Mouse (Mus musculus) spleen, postnatal 4 days (tissue): ENCODE results near the gene Dlgap3.

Source experiments
- DNase-seq, 2 experiments: peaks; one replicate each; pipeline ENCODE4 v3.0.0; 2022; ENCODE audit warnings: low spot score in 2 of 2

Dlgap3 gene

GRCm38 (mm10) chr4:127174075-127174899 lies 5.3 kb downstream of the Dlgap3 start:
- no peak for DNase-seq

GRCm38 (mm10) chr4:127174900-127175278 lies 5.9 kb downstream of the Dlgap3 start:
- DNase-seq: no peak

GRCm38 (mm10) chr4:127177961-127178360 lies 9.0 kb downstream of the Dlgap3 start:
- DNase-seq: no peak

DNA sequence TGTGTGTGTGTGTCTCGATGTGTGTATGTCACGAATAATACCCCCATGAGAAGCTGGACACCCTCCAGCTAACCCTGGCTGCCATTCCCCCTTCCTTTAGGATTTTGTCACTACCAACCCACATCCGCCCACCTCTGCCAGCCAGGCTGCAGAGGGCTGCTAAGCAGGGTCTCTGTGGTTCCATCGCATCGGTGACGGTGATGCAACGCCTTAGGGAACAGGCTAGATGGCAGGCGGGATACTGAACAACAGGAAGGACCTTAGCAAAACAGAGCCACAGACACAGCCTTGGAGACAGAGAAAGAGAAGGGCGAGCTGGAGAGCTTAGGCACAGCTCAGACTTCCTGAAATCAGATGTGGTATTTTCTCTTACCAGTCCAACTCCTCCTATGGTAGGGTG lies 9.7 kb downstream of the Dlgap3 start:
- no peak for DNase-seq

GRCm38 (mm10) chr4:127179469-127180449 lies 10.8 kb downstream of the Dlgap3 start:
- DNase-seq: no peak

DNA sequence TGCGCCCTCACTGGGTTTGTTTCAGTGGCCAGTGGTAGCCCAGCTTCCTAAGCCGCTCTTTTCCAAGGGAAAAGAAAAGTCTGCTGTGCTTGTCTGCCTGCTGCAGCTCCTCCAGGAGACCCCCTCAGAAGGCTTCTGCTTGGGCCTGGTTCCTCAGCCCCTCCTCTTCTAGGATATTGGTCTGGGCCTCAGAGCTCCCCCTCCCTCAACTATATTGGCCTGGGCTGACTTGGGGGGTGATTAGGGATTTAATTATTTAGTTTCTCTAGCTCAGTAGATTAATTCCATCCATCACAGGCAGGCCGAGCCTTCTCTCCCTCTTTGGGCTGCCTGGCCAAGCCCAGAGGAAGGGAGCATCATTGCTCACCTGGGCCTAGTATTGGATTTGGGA lies 11.4 kb downstream of the Dlgap3 start:
- DNase-seq: no peak

GRCm38 (mm10) chr4:127181010-127181409 lies 12.0 kb downstream of the Dlgap3 start:
- no peak for DNase-seq

GRCm38 (mm10) chr4:127183867-127184266 lies 14.9 kb downstream of the Dlgap3 start:
- no peak for DNase-seq

DNA sequence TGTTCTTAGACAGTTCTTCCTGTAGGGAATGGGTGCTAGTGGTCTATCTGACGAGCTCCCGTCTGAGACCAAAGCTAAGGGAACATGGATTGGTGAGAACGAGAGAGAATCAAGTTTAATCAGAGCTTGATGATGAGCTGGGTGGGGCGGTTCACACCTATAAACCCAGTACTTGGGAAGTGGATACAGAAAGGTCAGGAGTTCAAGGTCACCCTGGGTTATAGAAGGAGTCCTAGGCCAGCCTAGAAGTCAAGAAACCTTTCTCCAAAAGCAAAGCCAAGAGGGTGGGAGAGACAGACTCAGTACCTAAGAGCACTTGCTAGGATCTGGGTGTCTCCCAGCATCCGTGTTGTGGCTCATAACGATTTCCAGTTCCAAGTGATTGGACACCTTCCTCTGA lies 21.9 kb downstream of the Dlgap3 start:
- no peak for DNase-seq

DNA sequence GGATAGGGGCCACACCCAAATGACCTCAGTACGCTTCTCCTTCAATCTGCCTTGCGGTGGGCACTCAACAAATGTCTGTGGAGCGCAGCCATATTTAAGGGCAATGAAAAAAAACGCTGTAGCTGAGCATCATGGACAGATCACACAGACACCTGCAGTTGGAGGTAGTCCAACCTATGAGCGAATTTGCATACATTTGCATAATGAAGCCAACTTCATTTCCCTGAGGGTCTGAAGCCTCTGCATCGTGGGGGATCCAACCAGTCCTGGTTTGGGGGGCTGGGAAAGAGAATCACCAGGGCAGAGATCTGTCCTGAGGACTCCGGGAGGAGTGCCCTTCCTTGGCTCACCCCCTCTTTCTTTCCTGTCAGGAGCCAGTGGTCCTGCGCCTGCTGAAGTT lies 23.7 kb downstream of the Dlgap3 start:
- DNase-seq: no peak

DNA sequence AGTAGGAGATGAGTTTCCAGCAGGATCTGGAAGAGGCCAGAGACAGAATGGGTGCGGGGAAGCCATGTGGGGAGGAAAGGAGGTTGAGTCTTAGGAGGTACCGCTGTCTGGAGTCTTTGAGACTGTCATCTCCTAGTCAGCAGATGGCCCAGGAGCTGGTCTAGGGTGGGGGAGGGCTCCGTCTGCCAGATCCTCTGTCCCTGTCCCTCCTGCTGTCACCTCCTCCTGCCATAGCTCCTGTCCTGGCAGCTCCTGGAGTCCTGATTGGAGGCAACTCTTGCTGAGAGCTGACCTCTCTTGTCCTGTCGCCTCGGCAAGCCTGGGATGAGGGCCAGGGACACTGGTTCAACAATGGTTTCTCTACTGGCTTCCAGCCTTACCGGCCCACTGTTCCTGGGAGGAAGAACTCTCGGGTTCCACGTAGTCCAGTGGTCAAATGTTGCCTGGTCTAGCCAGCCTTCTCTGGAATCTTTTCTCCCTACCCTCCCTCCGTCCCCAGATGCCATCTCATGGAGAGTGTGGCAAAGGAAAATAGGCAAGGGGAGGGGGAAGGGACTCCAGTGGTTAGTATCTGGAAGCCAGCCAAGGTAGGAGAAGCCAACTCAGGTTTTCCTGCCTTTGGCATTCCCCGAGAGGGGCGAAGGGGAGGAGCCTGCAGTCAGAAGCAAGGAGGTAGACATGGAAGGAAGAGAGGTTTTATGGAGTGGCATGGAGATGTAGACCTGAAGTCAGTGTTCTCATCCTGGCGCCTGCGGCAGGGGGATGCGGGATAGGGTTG lies 24.6 kb downstream of the Dlgap3 start:
- no peak for DNase-seq

- no peak for DNase-seq
Measured at GRCm38 (mm10) chr4:127194477-127195269, 25.7 kb downstream of the Dlgap3 start.

GRCm38 (mm10) chr4:127198609-127199008 lies 29.6 kb downstream of the Dlgap3 start:
- DNase-seq: no peak

- DNase-seq: no peak
Measured at GRCm38 (mm10) chr4:127199406-127199805, 30.4 kb downstream of the Dlgap3 start.

GRCm38 (mm10) chr4:127200164-127200722 lies 31.2 kb downstream of the Dlgap3 start:
- no peak for DNase-seq

- no peak for DNase-seq
Measured at GRCm38 (mm10) chr4:127200769-127201617, 32.0 kb downstream of the Dlgap3 start.

GRCm38 (mm10) chr4:127203081-127203480 lies 34.1 kb downstream of the Dlgap3 start:
- no peak for DNase-seq

- DNase-seq: no peak
Measured at GRCm38 (mm10) chr4:127211318-127211717, 42.3 kb downstream of the Dlgap3 start.

GRCm38 (mm10) chr4:127214510-127214909 lies 45.5 kb downstream of the Dlgap3 start:
- no peak for DNase-seq

GRCm38 (mm10) chr4:127215103-127215502 lies 46.1 kb downstream of the Dlgap3 start:
- no peak for DNase-seq
